Mouse (Mus musculus): ENCODE measurements around the gene Slc38a3. TPM values are rescaled to one million over a fixed set of nuclear protein-coding genes. Genes with fewer than 3 reads are reported as not detected.

The Slc38a3 gene
- polyA plus RNA-seq (2014; fragmentation: Illumina TruSeq; extraction: RNeasy Lipid Tissue Mini Kit (QIAGEN cat#74804); ENCODE audit: low read depth, low replicate concordance): 119 TPM

DNA sequence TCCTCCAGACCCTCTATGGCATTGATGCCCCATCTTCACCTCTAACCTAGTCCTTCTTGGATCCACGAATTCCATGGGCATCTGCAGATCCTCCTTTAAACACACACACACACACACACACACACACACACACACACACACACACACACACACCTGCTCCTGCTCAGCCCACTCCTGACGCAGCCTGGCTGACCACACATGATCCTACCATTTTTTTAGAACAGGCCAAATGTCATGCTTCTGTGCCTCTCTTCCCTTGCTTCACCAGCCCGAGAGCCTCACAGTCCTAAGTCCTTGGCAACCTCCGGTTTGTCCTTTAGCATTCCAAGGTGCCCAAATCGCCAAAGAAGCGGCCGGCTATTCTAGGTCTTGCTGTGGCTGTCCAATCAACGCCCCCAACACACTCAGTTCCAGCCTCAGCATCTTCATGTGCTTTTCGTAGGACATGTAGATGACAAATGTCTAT, at the start of gene Slc38a3:
TSS of gene Slc38a3 (minus strand) at position 51 of the 466 bp plus-strand sequence.

DNA sequence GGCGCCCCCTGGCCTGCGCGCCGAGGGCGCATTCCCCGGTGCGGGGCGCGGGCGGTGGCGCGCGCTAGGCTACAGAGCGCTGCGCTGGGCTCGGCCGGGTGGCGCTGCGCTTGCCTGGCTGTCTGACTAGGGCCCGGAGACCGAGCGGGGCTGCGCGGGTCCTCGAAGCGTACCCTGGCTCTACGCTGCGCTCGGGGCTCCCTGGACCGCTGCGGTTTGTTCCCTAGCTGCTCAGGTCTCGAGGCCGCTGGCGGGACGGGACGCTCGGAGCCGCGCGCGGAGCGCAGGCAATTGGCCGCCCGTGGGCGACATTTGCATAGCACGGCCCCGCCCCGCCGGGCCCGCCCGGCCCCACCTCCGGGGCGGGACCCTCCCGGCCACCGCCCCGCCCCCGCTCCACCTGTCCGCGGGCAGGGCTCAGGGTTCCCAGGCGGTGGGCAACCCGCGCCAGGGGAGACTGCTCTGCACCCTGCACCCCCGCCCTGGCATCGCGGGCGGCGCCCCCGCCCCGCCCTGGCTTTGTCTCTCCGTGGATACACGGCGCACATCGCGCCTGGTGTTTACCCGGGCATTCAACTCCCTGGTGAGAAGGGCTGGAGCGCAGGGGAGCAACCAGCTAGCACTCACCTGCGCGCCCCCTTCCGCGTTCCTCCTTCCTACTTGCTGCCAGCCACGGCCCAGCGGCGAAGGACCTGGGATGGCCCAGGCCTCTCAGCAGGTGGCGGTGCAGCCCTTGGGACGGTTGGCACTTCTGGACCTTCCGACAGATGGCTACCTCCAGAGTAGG, 40.6 kb upstream of the Slc38a3 start, which contains the start of gene Sema3f:
TSS of gene Sema3f (minus strand) at position 779 of the 787 bp plus-strand sequence.

DNA sequence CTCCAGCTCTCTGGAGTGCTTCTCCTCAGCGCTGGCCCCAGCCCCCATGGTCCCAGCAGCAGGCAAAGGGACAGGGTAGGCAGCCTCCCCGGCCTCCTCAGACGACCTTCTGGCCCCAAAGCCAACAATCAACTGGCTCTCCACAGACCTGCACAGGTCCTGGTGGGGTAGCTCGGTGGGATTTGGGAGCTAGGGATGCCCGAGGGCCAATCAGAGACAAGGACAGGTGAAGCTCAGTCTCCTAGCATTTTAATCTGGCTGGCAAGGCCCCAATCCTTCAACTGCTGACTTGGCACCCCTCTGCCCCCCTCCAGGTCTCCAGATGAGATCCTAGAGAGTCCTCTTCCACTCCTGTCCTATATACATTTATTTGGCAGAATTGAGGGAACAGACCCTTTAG, 10.2 kb upstream of the Slc38a3 start, which contains the start of gene Gnat1:
TSS of gene Gnat1 (minus strand) at position 212 of the 400 bp plus-strand sequence.

DNA sequence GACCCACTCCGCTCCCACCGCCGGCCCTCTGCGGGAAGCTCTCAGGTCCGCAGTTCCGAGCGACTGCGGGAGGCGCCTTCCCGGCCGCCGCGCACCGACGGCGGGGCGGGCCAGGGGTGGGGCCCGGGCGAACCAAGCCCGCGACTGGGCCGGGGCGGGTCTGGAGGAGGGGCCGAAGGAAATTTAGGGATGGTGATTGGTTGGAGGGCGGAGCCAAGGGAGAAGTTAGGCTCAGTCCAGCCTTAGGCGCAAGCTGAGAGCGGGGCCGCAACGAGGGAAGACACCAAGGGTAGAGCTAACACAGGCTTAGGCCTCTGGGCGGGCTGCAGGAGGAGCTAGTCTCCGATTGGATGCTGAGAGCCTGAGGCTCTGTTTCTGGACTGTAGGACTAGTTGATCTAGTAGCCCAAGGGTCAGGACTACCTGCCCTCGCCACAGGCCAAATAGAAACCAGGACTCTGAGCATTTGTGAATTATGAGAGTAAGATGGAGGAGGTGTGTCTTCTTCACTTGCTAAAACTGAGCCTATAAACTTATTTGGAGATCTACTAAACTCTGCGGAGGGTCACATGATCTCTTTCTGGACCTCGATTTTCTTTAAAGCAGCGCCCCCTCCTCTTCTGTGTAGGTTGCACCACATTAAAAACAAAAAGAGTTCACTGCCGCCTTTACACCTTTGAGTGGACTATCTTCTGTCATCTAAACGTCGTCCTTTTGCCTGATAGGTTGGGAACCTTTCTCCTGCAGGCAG, 33.9 kb downstream of the Slc38a3 start, which contains the start of gene Gnai2:
TSS of gene Gnai2 (minus strand) at position 89 of the 750 bp plus-strand sequence.

DNA sequence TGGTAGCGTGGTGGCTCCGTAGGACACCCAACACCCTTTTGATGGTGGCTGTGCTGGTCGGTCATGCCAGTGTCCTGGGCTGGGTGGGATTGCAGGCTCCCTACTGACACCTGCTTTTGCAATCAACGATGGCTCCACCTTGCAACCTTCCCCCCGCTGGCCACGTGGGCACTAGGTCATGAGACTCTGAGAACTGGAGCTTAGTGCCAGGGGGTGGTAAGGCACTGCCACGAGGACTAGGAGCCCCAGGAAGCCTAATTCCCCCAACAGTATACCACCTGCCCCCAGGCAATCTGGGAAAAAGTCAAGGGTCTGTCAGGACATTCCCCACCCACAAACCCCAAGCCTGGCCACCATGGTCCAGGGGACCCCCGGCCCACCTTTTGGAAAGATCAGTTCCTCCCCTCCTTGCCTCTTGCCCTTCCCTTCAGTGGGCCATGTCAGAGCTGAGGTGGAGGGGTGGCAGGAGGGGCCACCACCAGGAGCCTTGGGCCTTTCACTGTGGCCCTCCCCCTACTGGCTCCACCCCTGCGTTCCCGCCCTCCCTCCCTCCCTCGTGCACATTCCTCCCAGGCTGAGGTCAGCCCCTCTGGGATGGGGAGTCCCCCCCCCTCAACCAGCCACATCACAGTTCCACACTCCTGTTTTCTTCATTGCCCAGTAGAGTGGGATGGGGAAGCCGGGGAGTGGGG, 60.4 kb downstream of the Slc38a3 start, which contains the start of gene Sema3b:
TSS of gene Sema3b (minus strand) at position 489 of the 692 bp plus-strand sequence.

Other genes with a start within 250 kb of the Slc38a3 start
- gene Tmem115, start 135.6 kb downstream of the Slc38a3 start, polyA plus RNA-seq (2014; fragmentation: Illumina TruSeq; extraction: RNeasy Lipid Tissue Mini Kit (QIAGEN cat#74804); ENCODE audit: low read depth, low replicate concordance): 20.9 TPM
- gene Cyb561d2, start 127.3 kb downstream of the Slc38a3 start, polyA plus RNA-seq (2014; fragmentation: Illumina TruSeq; extraction: RNeasy Lipid Tissue Mini Kit (QIAGEN cat#74804); ENCODE audit: low read depth, low replicate concordance): 5.5 TPM
- 25.1 TPM for gene Nprl2, start 127.3 kb downstream of the Slc38a3 start, polyA plus RNA-seq (2014; fragmentation: Illumina TruSeq; extraction: RNeasy Lipid Tissue Mini Kit (QIAGEN cat#74804); ENCODE audit: low read depth, low replicate concordance)
- not detected for gene Zmynd10, start 122.2 kb downstream of the Slc38a3 start, polyA plus RNA-seq (2014; fragmentation: Illumina TruSeq; extraction: RNeasy Lipid Tissue Mini Kit (QIAGEN cat#74804); ENCODE audit: low read depth, low replicate concordance)
- 20.7 TPM for gene Rassf1, start 118.0 kb downstream of the Slc38a3 start, polyA plus RNA-seq (2014; fragmentation: Illumina TruSeq; extraction: RNeasy Lipid Tissue Mini Kit (QIAGEN cat#74804); ENCODE audit: low read depth, low replicate concordance)
- gene Tusc2, start 106.3 kb downstream of the Slc38a3 start, polyA plus RNA-seq (2014; fragmentation: Illumina TruSeq; extraction: RNeasy Lipid Tissue Mini Kit (QIAGEN cat#74804); ENCODE audit: low read depth, low replicate concordance): 38.5 TPM
- gene Hyal2, start 101.6 kb downstream of the Slc38a3 start, polyA plus RNA-seq (2014; fragmentation: Illumina TruSeq; extraction: RNeasy Lipid Tissue Mini Kit (QIAGEN cat#74804); ENCODE audit: low read depth, low replicate concordance): 36.4 TPM
- 9.7 TPM for gene Hyal1, start 92.6 kb downstream of the Slc38a3 start, polyA plus RNA-seq (2014; fragmentation: Illumina TruSeq; extraction: RNeasy Lipid Tissue Mini Kit (QIAGEN cat#74804); ENCODE audit: low read depth, low replicate concordance)
- gene Naa80, start 90.6 kb downstream of the Slc38a3 start, polyA plus RNA-seq (2014; fragmentation: Illumina TruSeq; extraction: RNeasy Lipid Tissue Mini Kit (QIAGEN cat#74804); ENCODE audit: low read depth, low replicate concordance): 22.3 TPM
- gene Hyal3, start 88.7 kb downstream of the Slc38a3 start, polyA plus RNA-seq (2014; fragmentation: Illumina TruSeq; extraction: RNeasy Lipid Tissue Mini Kit (QIAGEN cat#74804); ENCODE audit: low read depth, low replicate concordance): not detected
- 39.4 TPM for gene Ifrd2, start 81.9 kb downstream of the Slc38a3 start, polyA plus RNA-seq (2014; fragmentation: Illumina TruSeq; extraction: RNeasy Lipid Tissue Mini Kit (QIAGEN cat#74804); ENCODE audit: low read depth, low replicate concordance)
- gene Sema3b, start 60.3 kb downstream of the Slc38a3 start, polyA plus RNA-seq (2014; fragmentation: Illumina TruSeq; extraction: RNeasy Lipid Tissue Mini Kit (QIAGEN cat#74804); ENCODE audit: low read depth, low replicate concordance): 26.6 TPM
- 183 TPM for gene Gnai2, start 34.2 kb downstream of the Slc38a3 start, polyA plus RNA-seq (2014; fragmentation: Illumina TruSeq; extraction: RNeasy Lipid Tissue Mini Kit (QIAGEN cat#74804); ENCODE audit: low read depth, low replicate concordance)
- not detected for gene Gnat1, start 10.2 kb upstream of the Slc38a3 start, polyA plus RNA-seq (2014; fragmentation: Illumina TruSeq; extraction: RNeasy Lipid Tissue Mini Kit (QIAGEN cat#74804); ENCODE audit: low read depth, low replicate concordance)
- gene Sema3f, start 40.9 kb upstream of the Slc38a3 start, polyA plus RNA-seq (2014; fragmentation: Illumina TruSeq; extraction: RNeasy Lipid Tissue Mini Kit (QIAGEN cat#74804); ENCODE audit: low read depth, low replicate concordance): 15.1 TPM
- 79.8 TPM for gene Rbm5, start 101.5 kb upstream of the Slc38a3 start, polyA plus RNA-seq (2014; fragmentation: Illumina TruSeq; extraction: RNeasy Lipid Tissue Mini Kit (QIAGEN cat#74804); ENCODE audit: low read depth, low replicate concordance)
- 43.5 TPM for gene Rbm6, start 203.7 kb upstream of the Slc38a3 start, polyA plus RNA-seq (2014; fragmentation: Illumina TruSeq; extraction: RNeasy Lipid Tissue Mini Kit (QIAGEN cat#74804); ENCODE audit: low read depth, low replicate concordance)
- gene Mon1a, start 218.6 kb upstream of the Slc38a3 start, polyA plus RNA-seq (2014; fragmentation: Illumina TruSeq; extraction: RNeasy Lipid Tissue Mini Kit (QIAGEN cat#74804); ENCODE audit: low read depth, low replicate concordance): 13.5 TPM
- 4.3 TPM for gene Mst1r, start 237.3 kb upstream of the Slc38a3 start, polyA plus RNA-seq (2014; fragmentation: Illumina TruSeq; extraction: RNeasy Lipid Tissue Mini Kit (QIAGEN cat#74804); ENCODE audit: low read depth, low replicate concordance)